9 mouse cellular contexts compared by ENCODE assay signal in genomic region chr14:72816847-72817246, GRCm38 (mm10).
DNase-seq lines count a peak whose midpoint lies in the region; ATAC-seq lines count a peak whose summit lies in the region.
"Had no signal": no experiment of that assay in that cellular context is flagged by ENCODE, and none has a peak within 500 bp of the region (broad histone marks: within the 10 kb centered on the region; RNA-seq: fewer than 3 reads in every experiment).

No protein-coding gene starts in this region.

- WGBS in embryonic facial prominence, embryonic 14.5 days: 42% methylated on average over 10 of the region's 10 CpGs
- WGBS in neural tube, embryonic 12.5 days: 10% methylated on average over 10 of the region's 10 CpGs

- H3K4me2 ChIP-seq in embryonic facial prominence, embryonic 14.5 days (ENCODE audit: low read depth, low read length): no peak overlapping the region
- peak overlapping the region; percentile 45 for H3K4me2 ChIP-seq in neural tube, embryonic 12.5 days (replicated peaks)
- H3K4me2 ChIP-seq: liver, embryonic 15.5 days had no signal

- H3K36me3 ChIP-seq in embryonic facial prominence, embryonic 14.5 days (ENCODE audit: control insufficient read depth, insufficient read depth, low read length): no peaks in the 10 kb centered on the region
- H3K36me3 ChIP-seq in neural tube, embryonic 12.5 days: no peaks in the 10 kb centered on the region
- H3K36me3 ChIP-seq: liver, embryonic 15.5 days had no signal

- H3K4me3 ChIP-seq in embryonic facial prominence, embryonic 14.5 days (ENCODE audit: low read depth, low read length): no peak overlapping the region
- H3K4me3 ChIP-seq in neural tube, embryonic 12.5 days: no peak overlapping the region
- H3K4me3 ChIP-seq: liver, embryonic 15.5 days had no signal

- intact Hi-C loops in left cerebral cortex, postnatal 10 days (cut with DNase I): no loop called here

- no peaks in the 10 kb centered on the region for H3K9me3 ChIP-seq in embryonic facial prominence, embryonic 14.5 days (ENCODE audit: control insufficient read depth, low read length)
- no peaks in the 10 kb centered on the region for H3K9me3 ChIP-seq in neural tube, embryonic 12.5 days
- H3K9me3 ChIP-seq: liver, embryonic 15.5 days had no signal

- no peak overlapping the region for H3K27ac ChIP-seq in embryonic facial prominence, embryonic 14.5 days (replicated peaks; ENCODE audit: low read depth, low read length)
- no peak overlapping the region for H3K27ac ChIP-seq in neural tube, embryonic 12.5 days
- H3K27ac ChIP-seq: liver, embryonic 15.5 days had no signal

- no peak overlapping the region for H3K9ac ChIP-seq in embryonic facial prominence, embryonic 14.5 days (ENCODE audit: low read depth, low read length)
- no peak overlapping the region for H3K9ac ChIP-seq in neural tube, embryonic 12.5 days
- H3K9ac ChIP-seq: liver, embryonic 15.5 days had no signal

- ATAC-seq in embryonic facial prominence, embryonic 14.5 days (ENCODE audit: low read depth): peak; percentile 44; the same call in 1 of the 2 replicates
- ATAC-seq in neural tube, embryonic 12.5 days (ENCODE audit: low FRiP score, low read depth): peak; percentile 81

- peak; percentile 20 to 25 for DNase-seq in left cerebral cortex, postnatal 10 days (ENCODE audit: extremely low spot score in 1 of 2, low spot score in 2 of 2)
- no peak for DNase-seq in left cerebral cortex, adult 11 months (ENCODE audit: low spot score)
- DNase-seq in embryonic facial prominence, embryonic 14.5 days (ENCODE audit: low spot score): peak; percentile 44
- DNase-seq in layer of hippocampus, adult 8-10 months (ENCODE audit: low spot score in 2 of 2): peak; percentile 11 to 18
- DNase-seq in yolk sac, embryonic 10.5 days (ENCODE audit: low spot score): no peak
- no peak for DNase-seq in thymus, postnatal 14 days
- no peak for DNase-seq in thymus, postnatal 4 days

- no peaks in the 10 kb centered on the region for H3K4me1 ChIP-seq in embryonic facial prominence, embryonic 14.5 days (ENCODE audit: control insufficient read depth, insufficient read depth, low read length)
- peaks cover 8% of the 10 kb centered on the region for H3K4me1 ChIP-seq in neural tube, embryonic 12.5 days
- H3K4me1 ChIP-seq: liver, embryonic 15.5 days had no signal

- H3K27me3 ChIP-seq in embryonic facial prominence, embryonic 14.5 days (replicated peaks; ENCODE audit: control insufficient read depth, insufficient read depth, low read length): no peaks in the 10 kb centered on the region
- no peaks in the 10 kb centered on the region for H3K27me3 ChIP-seq in neural tube, embryonic 12.5 days (replicated peaks)
- H3K27me3 ChIP-seq: liver, embryonic 15.5 days had no signal

Comparison
In these comparisons a context has a peak if more than half of its experiments do, and no peak if none do; other contexts are left out.
1. DNase-seq: peak in left cerebral cortex, postnatal 10 days (2 of 2), embryonic facial prominence, embryonic 14.5 days (single experiment) and layer of hippocampus, adult 8-10 months (2 of 2); none in left cerebral cortex, adult 11 months (single experiment), yolk sac, embryonic 10.5 days (single experiment), thymus, postnatal 14 days (single experiment) and thymus, postnatal 4 days (single experiment).